Mouse (Mus musculus): ENCODE results near the gene Gm12216. TPM values are rescaled to one million over a fixed set of nuclear protein-coding genes. Genes with fewer than 3 reads are reported as not detected.
A peak's percentile ranks its signal among the peaks of the same experiment; 100 is the strongest.
"Not testable (repeated sequence)": the region's sequence is repeated elsewhere in the genome, so short reads cannot be mapped to it uniquely, and the experiment has no call there.

Gm12216 gene
- total RNA-seq (2012; rRNA removed) (not detected in 2 replicates), polyA plus RNA-seq (2012; ENCODE audit: insufficient read depth in 1 of 2, insufficient read length in 2 of 2, low read depth in 1 of 2, low replicate concordance in 2 of 2, missing spikeins in 1 of 2) (not detected)

GRCm38 (mm10) chr11:53858761-53859580 is at the start of gene Gm12216:
TSS of gene Gm12216 (minus strand) at chr11:53859256.
- not testable (repeated sequence) for H3K9me3 ChIP-seq (replicated peaks; ENCODE audit: insufficient read depth, low read length); H3K27me3 ChIP-seq (ENCODE audit: control insufficient read depth in 1 of 2, insufficient read depth in 2 of 2, low read length in 2 of 2); H3K79me2 ChIP-seq (ENCODE audit: control insufficient read depth, insufficient read depth, low read length, poor library complexity); H3K27ac ChIP-seq (ENCODE audit: control insufficient read depth, low read depth, low read length); H3K36me3 ChIP-seq (ENCODE audit: control insufficient read depth in 1 of 2, insufficient read depth in 2 of 2, low read length in 2 of 2)
- peaks cover 11% of the 10 kb centered on the region in 2 experiments for H3K4me1 ChIP-seq (ENCODE audit: control insufficient read depth in 1 of 2, insufficient read depth in 2 of 2, low read length in 2 of 2)
- peak within 1 kb of the TSS; percentile 63 for H3K9ac ChIP-seq (ENCODE audit: control insufficient read depth, low read depth, low read length, poor library complexity, severe bottlenecking)
- DNase-seq (ENCODE audit: low read depth, low spot score) = peak; percentile 58
- TF ChIP-seq SMC3 (IDR thresholded peaks at IDR 0.05; ENCODE audit: low read depth, low read length) = peak; percentile 11; the same call in 1 of the 2 replicates
- peak in 1 of 3 experiments; percentile 29; a peak in 2 of 6 replicates for TF ChIP-seq CTCF (IDR thresholded peaks at IDR 0.05 in 2 of 3, conservative IDR thresholded peaks at IDR 0.05 in 1 of 3; ENCODE audit: control insufficient read depth in 1 of 3, insufficient read depth in 1 of 3, low read depth in 2 of 3, low read length in 3 of 3, poor library complexity in 1 of 3, severe bottlenecking in 1 of 3)
- H3K4me3 ChIP-seq (ENCODE audit: control insufficient read depth in 1 of 2, insufficient read depth in 1 of 2, low read depth in 2 of 2, low read length in 2 of 2) = peak within 1 kb of the TSS; percentile 66 to 94

GRCm38 (mm10) chr11:53908686-53909085 is 49.6 kb upstream of the Gm12216 start:
- H3K79me2 ChIP-seq (ENCODE audit: control insufficient read depth, insufficient read depth, low read length, poor library complexity) = no peaks in the 10 kb centered on the region

GRCm38 (mm10) chr11:53904534-53904925 is 45.5 kb upstream of the Gm12216 start:
- Histone ChIP-seq H3K4me1 (ENCODE audit: control insufficient read depth in 1 of 2, insufficient read depth in 2 of 2, low read length in 2 of 2) (no peaks in the 10 kb centered on the region), H3K36me3 (ENCODE audit: control insufficient read depth in 1 of 2, insufficient read depth in 2 of 2, low read length in 2 of 2) (no peaks in the 10 kb centered on the region), H3K79me2 (ENCODE audit: control insufficient read depth, insufficient read depth, low read length, poor library complexity) (no peaks in the 10 kb centered on the region), H3K27me3 (ENCODE audit: control insufficient read depth in 1 of 2, insufficient read depth in 2 of 2, low read length in 2 of 2) (peaks cover 4 to 15% of the 10 kb centered on the region in 2 experiments; a peak in 3 of 4 replicates), H3K9me3 (replicated peaks; ENCODE audit: insufficient read depth, low read length) (no peaks in the 10 kb centered on the region), H3K4me3 (ENCODE audit: control insufficient read depth in 1 of 2, insufficient read depth in 1 of 2, low read depth in 2 of 2, low read length in 2 of 2) (no peak overlapping the region), H3K9ac (ENCODE audit: control insufficient read depth, low read depth, low read length, poor library complexity, severe bottlenecking) (no peak overlapping the region), H3K27ac (ENCODE audit: control insufficient read depth, low read depth, low read length) (no peak overlapping the region)
- no peak for DNase-seq (ENCODE audit: low read depth, low spot score)
- TF ChIP-seq USF2 (IDR thresholded peaks at IDR 0.05; ENCODE audit: borderline replicate concordance in 1 of 2, insufficient read depth in 1 of 2, low read depth in 1 of 2, low read length in 2 of 2) (no peak), EP300 (IDR thresholded peaks at IDR 0.05; ENCODE audit: low read depth in 1 of 2, low read length in 2 of 2) (no peak), ELF1 (IDR thresholded peaks at IDR 0.05; ENCODE audit: low read depth, low read length) (no peak), MYC (IDR thresholded peaks at IDR 0.05; ENCODE audit: low read depth, low read length) (no peak), JUND (IDR thresholded peaks at IDR 0.05; ENCODE audit: low read depth, low read length) (no peak), CHD2 (IDR thresholded peaks at IDR 0.05; ENCODE audit: low read length) (no peak), ZMIZ1 (IDR thresholded peaks at IDR 0.05; ENCODE audit: low read depth, low read length) (no peak), TAL1 (IDR thresholded peaks at IDR 0.05; ENCODE audit: low read length) (no peak), GABPA (IDR thresholded peaks at IDR 0.05; ENCODE audit: low read depth, low read length) (no peak), ZC3H11A (IDR thresholded peaks at IDR 0.05; ENCODE audit: low read depth, low read length) (no peak), MXI1 (IDR thresholded peaks at IDR 0.05; ENCODE audit: low read depth, low read length) (no peak), MAZ (IDR thresholded peaks at IDR 0.05; ENCODE audit: low read depth, low read length) (no peak), POLR2A (IDR thresholded peaks at IDR 0.05; ENCODE audit: control insufficient read depth in 1 of 2, insufficient read depth in 1 of 2, low read depth in 1 of 2, low read length in 2 of 2, poor library complexity in 1 of 2) (no peak), MAX (IDR thresholded peaks at IDR 0.05; ENCODE audit: low read length) (no peak), CHD1 (IDR thresholded peaks at IDR 0.05; ENCODE audit: low read depth, low read length) (no peak), RAD21 (IDR thresholded peaks at IDR 0.05; ENCODE audit: low read depth, low read length) (no peak)

More at GRCm38 (mm10) chr11:53908686-53909085, 49.6 kb upstream of the Gm12216 start:
- Histone ChIP-seq H3K4me1 (ENCODE audit: control insufficient read depth in 1 of 2, insufficient read depth in 2 of 2, low read length in 2 of 2) (no peaks in the 10 kb centered on the region), H3K9ac (ENCODE audit: control insufficient read depth, low read depth, low read length, poor library complexity, severe bottlenecking) (no peak overlapping the region), H3K4me3 (ENCODE audit: control insufficient read depth in 1 of 2, insufficient read depth in 1 of 2, low read depth in 2 of 2, low read length in 2 of 2) (no peak overlapping the region), H3K9me3 (replicated peaks; ENCODE audit: insufficient read depth, low read length) (no peaks in the 10 kb centered on the region), H3K27ac (ENCODE audit: control insufficient read depth, low read depth, low read length) (no peak overlapping the region), H3K36me3 (ENCODE audit: control insufficient read depth in 1 of 2, insufficient read depth in 2 of 2, low read length in 2 of 2) (no peaks in the 10 kb centered on the region), H3K27me3 (ENCODE audit: control insufficient read depth in 1 of 2, insufficient read depth in 2 of 2, low read length in 2 of 2) (peaks cover 13 to 21% of the 10 kb centered on the region in 2 experiments)
- no peak for DNase-seq (ENCODE audit: low read depth, low spot score)
- TF ChIP-seq POLR2A (IDR thresholded peaks at IDR 0.05; ENCODE audit: control insufficient read depth in 1 of 2, insufficient read depth in 1 of 2, low read depth in 1 of 2, low read length in 2 of 2, poor library complexity in 1 of 2) = no peak
- TF ChIP-seq ZNF384 (IDR thresholded peaks at IDR 0.05; ENCODE audit: low read depth, low read length) = no peak
- TF ChIP-seq ZMIZ1 (IDR thresholded peaks at IDR 0.05; ENCODE audit: low read depth, low read length) = no peak
- TF ChIP-seq ZKSCAN1 (IDR thresholded peaks at IDR 0.05; ENCODE audit: low read depth, low read length) = no peak
- TF ChIP-seq MXI1 (IDR thresholded peaks at IDR 0.05; ENCODE audit: low read depth, low read length) = no peak
- TF ChIP-seq MYB (IDR thresholded peaks at IDR 0.05; ENCODE audit: low read depth, low read length) = no peak
- no peak for TF ChIP-seq CHD1 (IDR thresholded peaks at IDR 0.05; ENCODE audit: low read depth, low read length)
- TF ChIP-seq KAT2A (conservative IDR thresholded peaks at IDR 0.05; ENCODE audit: low read depth, low read length) = no peak
- no peak for TF ChIP-seq TBP (IDR thresholded peaks at IDR 0.05; ENCODE audit: low read depth, low read length)
- TF ChIP-seq UBTF (IDR thresholded peaks at IDR 0.05; ENCODE audit: borderline replicate concordance, insufficient read depth, low read depth, low read length) = no peak
- no peak for TF ChIP-seq MEF2A (IDR thresholded peaks at IDR 0.05; ENCODE audit: extremely low read depth, insufficient replicate concordance, low read depth, low read length, poor library complexity, severe bottlenecking)
- TF ChIP-seq ELF1 (IDR thresholded peaks at IDR 0.05; ENCODE audit: low read depth, low read length) = no peak
- no peak for TF ChIP-seq TCF12 (IDR thresholded peaks at IDR 0.05; ENCODE audit: low read depth, low read length)
- TF ChIP-seq EP300 (IDR thresholded peaks at IDR 0.05; ENCODE audit: low read depth in 1 of 2, low read length in 2 of 2) = no peak
- TF ChIP-seq USF2 (IDR thresholded peaks at IDR 0.05; ENCODE audit: borderline replicate concordance in 1 of 2, insufficient read depth in 1 of 2, low read depth in 1 of 2, low read length in 2 of 2) = no peak
- TF ChIP-seq E2F4 (IDR thresholded peaks at IDR 0.05; ENCODE audit: borderline replicate concordance, low read depth, low read length) = no peak
- TF ChIP-seq MAX (IDR thresholded peaks at IDR 0.05; ENCODE audit: low read length) = no peak
- no peak for TF ChIP-seq ZC3H11A (IDR thresholded peaks at IDR 0.05; ENCODE audit: low read depth, low read length)
